Mouse (Mus musculus) brain, embryonic 14.5 days (tissue): ENCODE measurements around the gene Ctnnd1.

Experiments used
- CTCF ChIP-seq: fragments of 200-500 bp; IDR thresholded peaks from 2 replicates; pipeline ENCODE4 v1.5.1; 2012; ENCODE audit warnings: inconsistent platforms, mild to moderate bottlenecking, moderate library complexity, borderline replicate concordance; ENCODE audit not compliant: insufficient read depth, insufficient read length; ENCODE audit errors: extremely low read depth
- POLR2A ChIP-seq: fragments of 200-500 bp; IDR thresholded peaks from 2 replicates; pipeline ENCODE4 v1.6.1; 2012; ENCODE audit warnings: mild to moderate bottlenecking, inconsistent platforms, borderline replicate concordance; ENCODE audit not compliant: poor library complexity, insufficient read depth, insufficient read length, severe bottlenecking; ENCODE audit errors: extremely low read depth

DNA sequence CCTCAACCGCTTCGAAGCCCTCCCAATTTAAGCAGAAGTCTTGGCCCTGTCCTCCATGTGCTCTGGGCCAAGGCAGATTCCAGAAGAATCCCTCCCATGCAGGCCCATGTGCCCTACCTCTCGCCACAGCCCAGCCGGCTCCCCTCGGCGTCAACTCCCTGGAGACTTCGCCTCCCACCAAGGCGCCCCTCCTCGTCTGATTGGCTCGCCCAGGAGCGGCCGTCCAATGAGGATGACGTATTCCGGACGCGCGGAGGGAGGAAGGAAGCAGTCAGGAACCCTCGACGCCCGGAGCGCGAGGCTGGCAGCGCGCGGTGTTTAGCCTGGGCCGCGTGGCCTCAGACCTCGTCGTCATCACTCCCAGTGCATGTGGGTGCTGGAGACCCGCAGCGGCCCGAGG is 8.2 kb upstream of the Ctnnd1 start, which contains the start of gene Btbd18:
- TF ChIP-seq CTCF (no peak), POLR2A (no peak)
